Mouse (Mus musculus): ENCODE results near the gene Fermt2. TPM values are rescaled to one million over a fixed set of nuclear protein-coding genes. Genes with fewer than 3 reads are reported as not detected.
"Not testable (repeated sequence)": the region's sequence is repeated elsewhere in the genome, so short reads cannot be mapped to it uniquely, and the experiment has no call there.

Gene Fermt2
- polyA plus RNA-seq, 1 experiment = 46.3 TPM

DNA sequence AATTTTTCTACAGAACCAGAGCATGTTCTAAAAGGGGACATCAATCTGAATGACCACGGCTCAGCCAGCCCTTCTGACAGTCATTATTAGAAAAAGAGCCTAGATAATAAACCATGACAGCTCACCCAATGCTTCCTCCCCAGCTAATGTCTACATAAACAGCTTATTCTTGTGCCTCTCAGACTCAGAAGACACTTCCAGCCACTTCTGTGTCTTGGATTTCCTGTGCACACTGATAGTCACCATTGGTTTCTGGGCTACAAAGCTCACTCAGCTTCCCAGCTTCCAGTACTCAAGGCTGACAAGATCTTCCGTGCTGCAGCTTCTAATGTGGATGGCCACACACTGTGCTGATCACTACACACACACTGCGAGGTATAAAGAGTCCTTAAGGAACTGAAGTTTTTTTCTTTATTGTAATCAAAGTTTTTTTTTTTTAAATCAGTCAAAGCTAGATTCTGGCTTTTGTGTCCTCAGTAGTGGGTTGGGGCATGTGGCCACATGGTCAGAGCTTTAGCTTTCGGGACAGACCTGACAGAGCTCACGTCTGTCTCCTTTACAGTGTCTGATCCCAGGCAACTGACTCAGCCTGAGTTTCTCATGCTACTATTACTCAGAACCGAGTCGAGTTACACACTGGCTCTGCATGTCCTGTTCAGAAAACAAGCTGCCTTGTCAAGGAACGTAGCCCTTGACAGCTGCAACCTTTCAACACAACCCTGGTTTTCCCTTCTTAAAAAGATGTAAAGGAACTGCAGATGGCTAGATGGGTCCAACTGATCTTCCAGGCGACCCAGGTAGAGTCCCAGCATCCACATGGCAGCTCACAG is 50.7 kb downstream of the Fermt2 start:
- peak; percentile 6 for DNase-seq (ENCODE audit: low read depth)
- TF ChIP-seq CTCF (IDR thresholded peaks at IDR 0.05; ENCODE audit: borderline replicate concordance, extremely low read depth, insufficient read depth, insufficient read length) (no peak), POLR2A (IDR thresholded peaks at IDR 0.05; ENCODE audit: borderline replicate concordance, extremely low read depth, insufficient read depth, insufficient read length, poor library complexity, severe bottlenecking) (no peak)

DNA sequence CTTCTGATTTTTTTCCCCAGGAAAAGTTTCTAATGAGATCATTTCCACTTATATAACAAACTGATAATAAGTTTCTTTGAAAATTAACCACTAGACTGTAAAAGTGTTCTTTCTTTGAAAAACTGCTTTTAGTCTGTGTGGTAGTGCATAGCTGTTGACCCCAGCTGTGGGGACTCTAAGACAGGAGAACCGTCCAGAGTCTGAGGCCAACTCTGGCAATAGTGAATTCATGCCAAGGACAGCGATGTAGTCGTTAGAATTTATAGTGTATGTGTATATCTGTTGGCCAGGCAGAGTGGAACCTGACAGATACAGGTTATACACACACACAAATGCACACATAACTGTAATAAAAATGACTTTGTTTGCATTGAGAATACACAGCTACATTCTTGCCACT is 51.4 kb downstream of the Fermt2 start:
- DNase-seq (ENCODE audit: low read depth) = no peak
- TF ChIP-seq CTCF (IDR thresholded peaks at IDR 0.05; ENCODE audit: borderline replicate concordance, extremely low read depth, insufficient read depth, insufficient read length) (no peak), POLR2A (IDR thresholded peaks at IDR 0.05; ENCODE audit: borderline replicate concordance, extremely low read depth, insufficient read depth, insufficient read length, poor library complexity, severe bottlenecking) (no peak)

DNA sequence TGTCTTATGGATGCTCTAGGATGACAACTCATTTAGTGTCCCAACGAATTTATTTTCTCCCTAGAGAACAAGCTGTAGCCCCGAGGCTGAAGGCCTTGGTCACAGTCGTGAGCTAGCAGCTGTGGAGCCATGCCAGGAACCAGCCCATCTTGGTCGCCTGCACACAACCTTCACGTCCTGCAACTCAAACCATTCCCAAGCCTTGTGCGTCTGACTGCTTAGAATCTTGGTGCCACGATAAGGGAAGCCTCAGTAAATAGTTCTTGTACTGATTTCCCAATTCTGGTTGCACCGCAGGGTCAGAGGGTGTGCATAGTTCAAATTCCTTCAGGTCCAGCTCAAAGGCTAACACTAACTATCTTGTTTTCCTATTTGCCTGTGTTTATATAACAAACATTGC is 52.3 kb downstream of the Fermt2 start:
- no peak for DNase-seq (ENCODE audit: low read depth)
- TF ChIP-seq POLR2A (IDR thresholded peaks at IDR 0.05; ENCODE audit: borderline replicate concordance, extremely low read depth, insufficient read depth, insufficient read length, poor library complexity, severe bottlenecking) (no peak), CTCF (IDR thresholded peaks at IDR 0.05; ENCODE audit: borderline replicate concordance, extremely low read depth, insufficient read depth, insufficient read length) (no peak)

DNA sequence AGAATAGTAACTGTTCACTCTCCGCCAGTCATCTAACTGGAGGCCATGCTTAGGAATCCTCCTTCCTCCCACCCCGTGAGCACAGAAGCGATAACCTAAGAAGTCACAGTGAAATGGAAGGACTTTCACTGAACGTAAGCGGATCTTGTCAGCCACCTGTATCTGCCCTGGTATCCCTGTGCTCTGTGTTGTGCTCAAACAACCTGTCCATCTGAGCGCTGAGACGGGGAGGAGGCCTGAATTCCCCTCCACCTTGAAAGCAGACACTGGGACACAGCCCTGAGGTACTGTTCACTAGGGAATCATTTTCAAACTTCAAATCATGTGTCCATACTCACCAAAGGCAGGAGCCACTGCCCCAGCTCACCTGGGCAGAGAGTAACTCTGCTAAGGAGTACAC is 52.9 kb downstream of the Fermt2 start:
- DNase-seq (ENCODE audit: low read depth) = no peak
- TF ChIP-seq CTCF (IDR thresholded peaks at IDR 0.05; ENCODE audit: borderline replicate concordance, extremely low read depth, insufficient read depth, insufficient read length) = no peak
- no peak for TF ChIP-seq POLR2A (IDR thresholded peaks at IDR 0.05; ENCODE audit: borderline replicate concordance, extremely low read depth, insufficient read depth, insufficient read length, poor library complexity, severe bottlenecking)

DNA sequence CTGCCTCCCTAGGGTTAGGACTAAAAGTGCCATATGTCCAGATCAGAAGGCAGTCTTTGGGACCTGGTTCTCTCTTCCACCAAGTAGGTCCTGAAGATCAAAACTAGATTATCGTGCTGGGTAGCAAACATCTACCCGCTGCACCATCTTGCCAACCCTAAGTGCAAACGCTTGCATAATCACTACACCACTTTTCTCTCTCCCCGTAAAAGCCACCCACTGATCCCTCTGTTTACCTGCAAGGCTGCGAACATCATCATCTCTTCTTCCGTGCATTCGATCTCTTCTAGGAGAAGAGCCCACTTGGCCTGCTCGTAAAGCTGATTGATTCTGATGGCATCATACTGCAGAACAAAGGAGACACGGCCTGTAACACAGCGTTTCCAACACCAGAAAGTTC is 57.4 kb downstream of the Fermt2 start:
- TF ChIP-seq POLR2A (IDR thresholded peaks at IDR 0.05; ENCODE audit: borderline replicate concordance, extremely low read depth, insufficient read depth, insufficient read length, poor library complexity, severe bottlenecking) (no peak), CTCF (IDR thresholded peaks at IDR 0.05; ENCODE audit: borderline replicate concordance, extremely low read depth, insufficient read depth, insufficient read length) (no peak)

DNA sequence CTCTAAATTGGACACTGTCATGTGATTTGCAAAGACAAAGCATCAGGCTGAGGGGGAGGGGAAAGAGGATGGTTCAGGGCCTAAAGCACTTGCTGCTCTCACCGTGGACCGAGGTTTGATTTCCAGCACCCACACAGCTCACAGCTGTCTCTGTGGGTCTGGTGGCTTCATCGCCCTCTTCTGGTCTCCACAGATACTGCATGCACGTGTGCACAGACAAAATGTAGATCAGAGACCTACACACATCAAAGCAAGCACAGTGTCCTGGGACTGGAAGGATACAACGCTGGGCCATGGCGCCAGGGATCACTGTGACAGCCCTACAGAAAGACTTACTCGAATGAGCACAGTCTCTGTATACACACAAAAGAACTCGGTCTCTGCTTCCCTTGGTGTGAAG is 60.5 kb downstream of the Fermt2 start:
- no peak for DNase-seq (ENCODE audit: low read depth)
- TF ChIP-seq POLR2A (IDR thresholded peaks at IDR 0.05; ENCODE audit: borderline replicate concordance, extremely low read depth, insufficient read depth, insufficient read length, poor library complexity, severe bottlenecking) = no peak
- TF ChIP-seq CTCF (IDR thresholded peaks at IDR 0.05; ENCODE audit: borderline replicate concordance, extremely low read depth, insufficient read depth, insufficient read length) = peak; percentile 38; the same call in 1 of the 2 replicates

More for the DNA sequence above, 57.4 kb downstream of the Fermt2 start:
- DNase-seq (ENCODE audit: low read depth) = no peak

DNA sequence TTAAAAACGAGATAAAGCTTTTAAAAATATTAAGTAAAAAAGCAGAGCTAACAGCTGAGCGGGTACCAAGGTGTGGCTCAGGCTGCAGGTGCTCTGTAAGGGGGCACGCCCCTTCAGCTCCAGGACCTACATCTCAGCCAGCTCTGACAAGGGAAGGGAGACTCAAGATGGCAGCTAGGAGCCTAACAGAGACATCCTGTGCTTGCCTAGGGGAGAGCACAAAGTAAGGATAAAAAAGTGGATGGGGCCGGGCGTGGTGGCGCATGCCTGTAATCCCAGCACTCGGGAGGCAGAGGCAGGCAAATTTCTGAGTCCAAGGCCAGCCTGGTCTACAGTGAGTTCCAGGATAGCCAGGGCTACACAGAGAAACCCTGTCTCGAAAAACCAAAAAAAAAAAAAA is 63.5 kb downstream of the Fermt2 start:
- DNase-seq (ENCODE audit: low read depth) = not testable (repeated sequence)

DNA sequence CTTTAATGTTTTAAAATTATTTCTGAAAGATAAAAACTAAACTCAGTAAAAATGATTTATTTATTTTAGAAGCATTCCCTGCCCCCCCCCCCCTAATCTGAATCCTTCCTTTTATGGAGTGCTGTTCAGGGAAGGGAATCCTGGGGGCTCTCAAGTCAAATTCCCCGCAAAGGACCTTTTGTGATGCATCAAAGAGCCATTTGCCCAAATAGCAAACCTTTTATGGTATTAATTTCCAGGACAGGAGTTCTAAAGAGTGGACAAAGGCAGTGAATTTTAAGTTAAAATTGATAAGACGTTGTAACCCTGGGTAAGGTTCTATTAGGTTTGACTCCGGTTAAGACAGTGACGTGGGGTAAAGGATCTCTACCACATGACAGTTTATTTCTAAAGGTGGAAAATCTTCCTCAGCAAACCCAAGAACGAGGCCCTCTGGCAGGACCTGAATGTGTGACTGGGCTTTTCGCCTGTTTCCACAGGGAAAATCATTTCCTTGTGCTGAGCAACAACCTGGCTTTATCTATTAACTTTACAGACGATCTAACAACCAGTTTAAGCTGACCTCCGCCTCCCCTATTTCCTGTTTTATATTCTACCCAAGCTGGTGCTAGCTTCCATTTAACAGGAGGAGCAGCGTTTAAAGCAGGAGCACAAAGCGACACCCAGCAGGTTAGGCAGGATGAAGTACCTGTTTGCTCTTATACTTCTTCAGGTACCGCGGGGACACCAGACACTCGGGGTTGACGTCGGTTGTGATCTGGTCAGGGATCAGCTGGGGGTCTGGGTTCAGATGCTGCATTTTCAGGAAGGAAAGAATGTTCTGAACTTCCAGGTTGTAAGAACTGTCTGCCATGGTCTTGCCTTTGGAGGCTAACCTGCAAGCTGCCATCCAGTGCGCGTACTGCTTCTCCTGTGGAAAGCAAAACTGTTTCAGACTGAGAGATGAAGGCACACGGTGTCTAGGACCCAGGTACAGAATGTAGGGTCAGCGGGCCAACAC is 65.6 kb downstream of the Fermt2 start:
- no peak for TF ChIP-seq POLR2A (IDR thresholded peaks at IDR 0.05; ENCODE audit: borderline replicate concordance, extremely low read depth, insufficient read depth, insufficient read length, poor library complexity, severe bottlenecking)
- no peak for TF ChIP-seq CTCF (IDR thresholded peaks at IDR 0.05; ENCODE audit: borderline replicate concordance, extremely low read depth, insufficient read depth, insufficient read length)
- no peak for DNase-seq (ENCODE audit: low read depth)

DNA sequence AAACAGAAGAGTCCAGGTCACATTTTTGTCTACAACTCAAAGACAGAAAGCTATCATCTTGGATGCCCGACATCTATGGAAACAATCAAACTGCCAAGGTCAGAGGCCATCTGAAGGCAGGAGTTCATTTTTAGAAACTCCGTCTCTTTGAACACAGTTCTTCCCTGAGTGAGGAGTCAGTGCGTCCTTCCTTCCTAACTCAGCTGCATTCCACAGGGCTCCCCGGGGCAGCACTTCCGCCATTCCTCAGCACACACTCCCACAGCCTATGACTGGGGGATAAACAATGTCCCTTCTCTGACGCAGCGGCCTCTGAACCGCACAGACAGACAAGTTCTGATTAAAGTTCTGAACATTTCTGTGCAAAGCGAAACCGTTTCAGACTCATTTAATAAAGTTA is 66.3 kb downstream of the Fermt2 start:
- DNase-seq (ENCODE audit: low read depth) = peak; percentile 47
- no peak for TF ChIP-seq POLR2A (IDR thresholded peaks at IDR 0.05; ENCODE audit: borderline replicate concordance, extremely low read depth, insufficient read depth, insufficient read length, poor library complexity, severe bottlenecking)
- no peak for TF ChIP-seq CTCF (IDR thresholded peaks at IDR 0.05; ENCODE audit: borderline replicate concordance, extremely low read depth, insufficient read depth, insufficient read length)

DNA sequence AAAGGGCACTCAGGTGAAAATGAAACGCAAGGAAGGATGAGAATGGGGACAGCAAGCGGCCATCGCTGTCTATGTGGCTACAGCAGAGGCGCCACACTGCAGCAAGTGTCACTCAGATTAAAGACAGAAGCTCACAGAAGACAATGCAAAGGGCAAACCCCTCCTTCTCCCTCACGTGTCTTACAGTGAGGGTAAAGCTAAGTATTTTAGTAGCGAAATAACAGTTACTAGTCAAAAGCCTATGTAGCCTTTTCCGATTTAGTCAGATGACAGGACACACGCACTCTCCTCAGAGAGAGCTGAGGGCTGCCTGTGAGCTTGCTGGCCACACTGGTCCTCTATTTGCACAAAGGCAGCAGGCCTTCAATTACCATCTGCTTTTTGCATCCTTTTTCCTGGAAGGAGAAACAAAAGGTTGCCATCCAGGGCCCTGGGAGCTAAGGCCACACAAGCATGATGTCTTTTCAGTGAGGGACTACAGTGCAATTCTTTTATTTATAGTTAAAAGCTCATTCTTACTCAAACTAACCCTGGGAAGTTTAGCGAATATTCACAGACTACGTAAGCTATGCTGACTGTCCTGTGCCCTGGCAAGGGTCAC is 66.9 kb downstream of the Fermt2 start:
- TF ChIP-seq POLR2A (IDR thresholded peaks at IDR 0.05; ENCODE audit: borderline replicate concordance, extremely low read depth, insufficient read depth, insufficient read length, poor library complexity, severe bottlenecking) = no peak
- TF ChIP-seq CTCF (IDR thresholded peaks at IDR 0.05; ENCODE audit: borderline replicate concordance, extremely low read depth, insufficient read depth, insufficient read length) = no peak
- DNase-seq (ENCODE audit: low read depth) = peak; percentile 52

DNA sequence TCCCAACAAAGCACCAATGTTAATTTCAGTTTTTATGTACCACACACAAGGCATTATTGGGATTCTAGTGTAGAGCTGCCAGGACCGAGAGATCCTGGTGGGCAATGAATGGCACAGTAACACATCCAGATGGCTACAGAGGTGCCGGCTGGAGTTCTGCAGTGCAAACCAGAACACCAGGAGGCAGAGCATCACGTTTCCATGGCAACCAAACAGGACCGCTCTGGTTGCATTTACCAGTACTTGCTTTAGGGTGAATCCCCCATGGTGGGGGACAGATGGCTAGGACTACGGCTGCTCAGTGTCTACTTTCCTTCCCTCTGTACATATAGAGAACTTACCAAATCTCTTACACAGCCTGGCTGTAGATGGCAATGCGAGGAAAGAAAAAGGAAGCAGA is 67.5 kb downstream of the Fermt2 start:
- peak; percentile 93 for DNase-seq (ENCODE audit: low read depth)
- TF ChIP-seq POLR2A (IDR thresholded peaks at IDR 0.05; ENCODE audit: borderline replicate concordance, extremely low read depth, insufficient read depth, insufficient read length, poor library complexity, severe bottlenecking) (no peak), CTCF (IDR thresholded peaks at IDR 0.05; ENCODE audit: borderline replicate concordance, extremely low read depth, insufficient read depth, insufficient read length) (peak; percentile 17; the same call in 1 of the 2 replicates)

Measured in brain, embryonic 14.5 days (tissue).